Mouse (Mus musculus) MN1 (cell line): ENCODE data around the gene Abat.

ENCODE experiments used
- DNase-seq: peaks from one replicate; pipeline ENCODE4 v3.0.0-alpha.2; 2016; ENCODE audit warnings: low spot score

Abat gene

GRCm38 (mm10) chr16:8574316-8574715, 61.1 kb downstream of the Abat start:
- no peak for DNase-seq

DNA sequence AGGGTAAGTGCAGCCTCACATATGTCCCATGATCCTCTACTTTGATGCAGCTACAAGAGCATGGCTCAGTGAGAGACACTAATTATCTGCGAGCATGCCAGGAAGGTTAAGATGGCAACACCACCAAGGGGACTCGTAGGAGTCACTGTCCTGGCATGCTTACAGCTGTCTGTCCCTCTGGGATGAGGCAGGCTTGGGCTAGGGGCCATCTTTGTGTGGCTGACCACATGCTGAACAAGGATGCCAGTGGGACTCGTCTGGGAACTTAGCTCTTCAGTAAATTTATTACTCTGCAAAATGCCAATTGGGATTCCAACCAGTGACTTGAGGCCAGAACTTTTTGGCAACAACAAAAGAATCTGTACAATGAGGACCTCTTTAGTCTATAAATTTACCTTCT, 62.9 kb downstream of the Abat start:
- no peak for DNase-seq

DNA sequence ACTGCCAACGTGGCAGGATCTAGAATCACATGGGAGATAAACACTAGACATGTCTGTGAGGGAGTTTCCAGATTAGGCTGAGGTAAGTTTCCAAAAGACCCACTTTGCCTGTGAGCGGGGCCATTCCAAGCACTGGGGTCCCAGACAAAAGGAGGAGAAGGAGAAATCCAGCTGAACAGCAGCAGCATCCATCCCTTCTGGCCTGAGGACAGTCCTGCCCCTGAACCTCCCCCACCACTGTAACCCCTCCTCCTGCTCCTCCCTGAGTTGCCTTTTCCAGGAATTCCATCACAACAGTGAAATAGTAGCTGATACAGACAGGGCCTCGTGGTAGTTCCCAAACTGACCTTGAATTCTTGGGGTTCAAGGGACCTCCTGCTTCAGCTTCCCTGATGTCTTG, 63.7 kb downstream of the Abat start:
- DNase-seq = no peak

DNA sequence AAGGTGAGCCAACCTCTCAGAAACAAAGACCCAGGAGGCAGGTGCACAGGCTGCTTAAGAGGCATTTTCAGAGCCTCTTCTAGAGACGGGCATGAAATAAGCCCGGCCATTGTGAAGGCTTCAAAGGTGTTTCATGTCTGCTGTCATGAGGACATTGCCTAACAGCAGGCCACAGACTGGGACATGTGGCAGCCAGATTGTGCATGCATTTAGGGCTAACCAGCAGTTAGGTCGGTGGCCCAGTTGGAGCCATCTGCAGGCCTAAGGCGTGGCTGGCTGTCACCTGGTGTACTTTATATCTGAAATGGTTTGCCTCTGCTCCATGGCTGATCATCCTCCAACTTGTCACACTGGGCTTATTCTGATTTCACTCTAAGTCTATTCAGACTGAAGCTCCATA, 65.1 kb downstream of the Abat start:
- no peak for DNase-seq

DNA sequence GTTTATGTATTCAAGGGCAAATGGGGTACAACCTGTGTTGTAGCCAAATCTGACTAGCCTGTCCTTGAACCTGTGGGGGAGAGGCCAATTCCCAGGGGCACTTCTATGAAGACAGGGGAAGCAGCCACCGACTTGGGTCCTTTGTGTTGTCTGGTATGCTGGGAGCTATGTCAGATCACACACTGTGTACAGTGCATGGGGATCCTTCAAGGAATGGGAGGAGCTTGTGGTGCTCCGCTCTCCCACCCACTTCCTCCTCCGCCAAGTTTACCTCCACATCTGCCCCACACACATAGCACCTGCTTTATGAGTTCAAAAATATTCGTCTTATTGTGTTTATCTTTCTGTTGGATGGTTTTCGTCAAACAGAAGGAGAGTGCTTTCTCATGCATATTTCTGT, 66.3 kb downstream of the Abat start:
- DNase-seq = no peak

- no peak for DNase-seq
Measured at GRCm38 (mm10) chr16:8581661-8582239, 68.5 kb downstream of the Abat start.

- no peak for DNase-seq
Measured at GRCm38 (mm10) chr16:8582579-8583295, 69.5 kb downstream of the Abat start.

GRCm38 (mm10) chr16:8584248-8584647, 71.0 kb downstream of the Abat start:
- no peak for DNase-seq

GRCm38 (mm10) chr16:8585056-8585455, 71.8 kb downstream of the Abat start:
- DNase-seq = no peak

DNA sequence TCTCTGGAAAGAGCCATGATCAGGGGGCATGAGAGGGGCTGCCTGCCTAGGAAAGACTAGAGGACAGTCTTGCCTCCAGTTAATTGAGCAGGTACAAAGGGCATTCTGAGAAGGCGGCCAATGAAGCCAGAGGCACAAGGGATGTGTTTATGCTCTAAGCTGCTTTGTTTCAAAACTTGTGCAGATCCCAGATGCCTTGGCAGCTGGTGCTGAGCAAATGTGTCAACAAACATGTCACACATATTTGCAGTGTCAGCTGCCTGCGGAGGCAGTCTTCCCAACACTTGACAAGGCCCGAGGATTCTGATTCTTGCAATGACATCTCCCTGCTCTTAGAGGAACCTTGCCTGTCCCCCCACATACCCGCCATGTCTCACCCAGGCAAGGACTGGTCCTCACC, 82.2 kb downstream of the Abat start:
- peak; percentile 23 for DNase-seq

GRCm38 (mm10) chr16:8596336-8596735, 83.1 kb downstream of the Abat start:
- no peak for DNase-seq

DNA sequence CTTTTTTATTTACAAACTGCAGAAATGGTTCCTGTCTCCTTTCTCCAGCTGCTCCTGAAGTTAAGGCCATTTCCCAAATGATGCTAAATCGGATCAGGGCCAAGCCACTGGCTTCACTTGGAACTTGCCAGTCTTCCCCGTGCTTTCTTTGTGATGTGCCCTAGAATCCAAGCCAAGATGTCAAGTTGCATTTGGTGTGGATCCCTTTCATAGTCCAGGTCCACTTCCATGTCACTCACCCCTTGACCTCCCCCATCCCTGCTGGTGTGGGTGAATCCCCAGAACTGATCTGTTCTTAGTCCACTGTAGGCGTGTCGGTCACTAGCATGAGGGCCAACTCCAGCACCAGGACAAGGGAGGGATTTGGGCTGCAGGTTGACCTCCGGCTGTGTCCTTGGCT, 84.3 kb downstream of the Abat start:
- peak; percentile 74 for DNase-seq

- DNase-seq = no peak
Measured at GRCm38 (mm10) chr16:8603789-8604188, 90.6 kb downstream of the Abat start.

- DNase-seq = no peak
Measured at GRCm38 (mm10) chr16:8610397-8610796, 97.2 kb downstream of the Abat start.

GRCm38 (mm10) chr16:8612214-8613005, 99.2 kb downstream of the Abat start:
- no peak for DNase-seq

DNA sequence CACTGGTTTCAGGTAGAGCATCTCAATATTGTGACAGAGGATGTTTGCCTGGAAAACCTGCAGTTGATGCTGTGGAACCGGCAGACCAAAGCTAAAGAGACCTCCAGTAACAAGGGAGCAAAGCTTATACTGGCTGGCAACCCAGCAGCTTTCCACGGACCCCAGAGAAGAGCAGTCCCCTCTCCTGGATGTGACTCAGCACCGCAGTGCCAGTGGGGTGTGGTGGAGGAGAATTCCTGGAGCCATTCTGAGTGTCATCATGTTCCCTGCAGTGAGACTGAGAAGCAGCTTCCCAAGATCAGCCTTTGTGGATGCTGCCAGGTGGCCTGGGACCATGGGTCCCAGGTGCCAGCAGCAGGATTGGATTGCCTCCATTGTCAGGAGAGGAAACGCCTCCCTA, 99.8 kb downstream of the Abat start:
- DNase-seq = no peak

GRCm38 (mm10) chr16:8613447-8613846, 100.2 kb downstream of the Abat start:
- DNase-seq = no peak

- DNase-seq = no peak
Measured at GRCm38 (mm10) chr16:8619659-8620314, 106.6 kb downstream of the Abat start.

DNA sequence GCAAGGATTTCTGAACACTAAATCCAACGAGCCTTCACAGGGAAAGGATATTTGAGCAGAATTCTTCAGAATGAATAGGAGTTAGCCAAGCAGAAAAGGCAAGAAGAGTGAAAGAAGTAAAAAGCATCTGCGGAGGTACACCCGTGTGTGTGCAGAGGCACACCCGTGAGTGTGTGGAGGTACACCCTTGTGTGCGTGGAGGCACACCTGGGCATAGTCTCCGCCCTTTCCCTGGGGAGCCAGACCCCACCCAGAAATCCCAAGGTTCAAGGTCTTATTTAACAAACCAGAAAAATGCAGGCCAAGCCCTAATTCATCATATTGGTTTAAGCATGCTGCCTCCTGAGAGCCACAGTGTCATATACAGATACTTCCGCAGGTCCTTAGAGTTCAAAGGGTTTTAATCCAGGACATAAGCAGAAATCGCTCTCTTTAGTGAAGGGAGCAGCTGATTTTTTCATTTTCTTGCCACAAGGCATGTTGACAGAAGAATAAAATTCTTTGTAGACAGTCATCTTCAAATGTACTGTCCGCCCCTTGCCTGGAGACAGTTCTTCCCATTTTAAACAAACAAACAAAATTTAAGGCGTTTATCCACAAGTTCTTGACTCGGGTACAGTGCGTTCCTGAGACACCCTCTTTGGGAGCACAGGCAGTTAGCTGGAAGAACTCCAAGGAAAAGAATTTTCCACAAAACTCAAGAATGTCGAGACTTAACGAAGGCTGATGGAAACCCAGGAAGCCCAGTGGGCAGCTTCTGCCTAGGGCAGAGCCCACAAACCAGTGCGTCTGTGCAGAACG, 107.3 kb downstream of the Abat start:
- no peak for DNase-seq

DNA sequence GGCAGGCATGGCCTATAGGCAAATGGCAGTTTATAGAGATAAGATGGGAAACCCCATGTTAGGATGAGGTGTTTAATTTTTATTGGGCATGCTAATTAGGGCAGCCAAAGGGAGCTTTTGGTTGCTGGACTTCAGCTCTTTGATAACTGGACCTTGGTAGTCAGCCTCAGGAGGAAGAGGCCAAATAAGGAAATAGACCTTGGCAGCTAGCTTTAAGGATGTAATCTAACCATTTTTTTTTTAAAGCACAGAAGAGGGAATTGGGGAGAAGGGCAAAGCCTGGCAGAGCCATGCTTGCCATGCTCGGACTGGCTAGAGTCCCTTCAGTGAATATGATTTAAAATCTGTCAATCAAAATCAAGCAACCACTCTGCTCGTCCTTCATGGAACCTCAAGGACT, 117.2 kb downstream of the Abat start:
- DNase-seq = peak; percentile 25

- DNase-seq = no peak
Measured at GRCm38 (mm10) chr16:8631428-8631827, 118.2 kb downstream of the Abat start.

GRCm38 (mm10) chr16:8636867-8637216, 123.6 kb downstream of the Abat start:
- DNase-seq = no peak
